Mouse (Mus musculus) spleen, adult 2 months (tissue): ENCODE measurements around the gene Usp22.

Experiments
- CTCF ChIP-seq: fragments of 200-500 bp; IDR thresholded peaks from 2 replicates; pipeline ENCODE4 v1.5.1; 2011; ENCODE audit warnings: mild to moderate bottlenecking, inconsistent platforms; ENCODE audit not compliant: insufficient read depth, insufficient read length, insufficient replicate concordance; ENCODE audit errors: extremely low read depth
- POLR2A ChIP-seq: fragments of 200-500 bp; IDR thresholded peaks from 2 replicates; pipeline ENCODE4 v1.6.1; 2011; ENCODE audit warnings: low read depth, low read length, inconsistent platforms

DNA sequence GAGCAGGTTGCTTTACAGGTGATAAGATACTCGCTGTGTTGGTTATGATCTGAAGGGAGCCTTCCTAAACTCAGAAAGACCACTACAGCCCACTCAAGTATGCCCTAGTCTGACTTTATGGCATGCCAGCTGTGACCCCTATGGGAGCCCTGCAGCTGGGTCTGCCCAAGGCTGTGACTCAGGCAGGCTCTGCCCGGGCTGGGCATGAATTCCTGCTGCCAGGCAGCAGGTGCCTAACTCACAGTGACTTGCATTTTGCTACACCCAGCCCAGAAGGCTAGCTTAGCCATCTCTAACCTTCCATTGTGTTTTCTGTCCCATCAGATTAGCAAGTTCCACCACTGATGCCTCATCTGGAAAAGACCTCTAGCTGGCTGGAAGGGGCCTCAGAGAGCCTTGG is 28.0 kb upstream of the Usp22 start:
- TF ChIP-seq POLR2A (no peak), CTCF (no peak)
